Mouse (Mus musculus) thymus, adult 18-20 months (tissue): Measurements from ENCODE around the gene Ergic1.

ENCODE experiments used
- DNase-seq, 2 experiments: peaks; one replicate each; pipeline ENCODE4 v3.0.0; 2022; ENCODE audit warnings: mixed read lengths in 2 of 2

Ergic1 gene

GRCm38 (mm10) chr17:26576833-26577232 lies 15.5 kb downstream of the Ergic1 start:
- no peak for DNase-seq

GRCm38 (mm10) chr17:26577309-26577708 lies 16.0 kb downstream of the Ergic1 start:
- DNase-seq, result no peak

DNA sequence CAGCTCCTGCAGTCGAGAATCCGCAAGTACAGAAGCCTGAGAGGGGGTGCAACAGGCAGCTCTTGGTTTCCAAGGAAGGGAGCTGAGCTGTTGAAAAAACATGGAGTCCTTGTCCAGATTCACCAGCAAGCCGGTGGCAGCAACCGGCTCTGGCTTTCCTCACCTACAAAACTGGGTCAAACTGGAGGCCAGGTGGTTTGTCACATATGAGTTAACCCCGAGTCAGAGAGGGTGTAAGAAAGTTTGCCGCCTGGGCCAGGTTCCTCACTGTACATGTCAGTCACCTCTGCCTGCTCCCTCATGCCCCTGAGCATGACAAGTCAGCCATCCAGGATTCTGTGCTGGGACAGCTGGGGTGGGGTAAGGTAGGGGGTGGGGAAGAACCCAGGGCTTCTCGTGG lies 16.9 kb downstream of the Ergic1 start:
- no peak for DNase-seq

- DNase-seq, result no peak
Observed at GRCm38 (mm10) chr17:26578771-26579170, 17.5 kb downstream of the Ergic1 start.

DNA sequence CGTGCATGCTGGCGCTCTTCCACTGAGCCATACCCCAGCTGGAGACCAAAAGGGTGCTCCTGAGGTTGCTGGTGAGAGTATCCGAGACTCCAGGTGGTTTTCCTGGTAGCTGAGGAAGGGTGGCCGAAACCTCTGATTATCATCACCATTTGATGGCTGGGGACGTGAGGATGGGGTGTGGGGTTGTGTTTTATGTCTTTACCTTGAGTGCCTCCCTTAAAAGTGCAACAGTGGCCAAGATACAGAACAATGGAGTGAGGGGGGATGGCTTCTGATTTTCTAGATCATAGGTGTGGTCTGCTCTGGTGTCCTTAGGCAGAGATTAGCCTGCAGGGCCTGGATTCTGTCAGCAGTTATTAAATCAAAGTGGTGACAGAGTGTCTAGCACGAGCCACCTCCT lies 18.1 kb downstream of the Ergic1 start:
- no peak for DNase-seq

GRCm38 (mm10) chr17:26580873-26581401 lies 19.6 kb downstream of the Ergic1 start:
- no peak for DNase-seq

- no peak for DNase-seq
Observed at GRCm38 (mm10) chr17:26582297-26582696, 21.0 kb downstream of the Ergic1 start.

- DNase-seq, result no peak
Observed at GRCm38 (mm10) chr17:26583056-26583455, 21.8 kb downstream of the Ergic1 start.

DNA sequence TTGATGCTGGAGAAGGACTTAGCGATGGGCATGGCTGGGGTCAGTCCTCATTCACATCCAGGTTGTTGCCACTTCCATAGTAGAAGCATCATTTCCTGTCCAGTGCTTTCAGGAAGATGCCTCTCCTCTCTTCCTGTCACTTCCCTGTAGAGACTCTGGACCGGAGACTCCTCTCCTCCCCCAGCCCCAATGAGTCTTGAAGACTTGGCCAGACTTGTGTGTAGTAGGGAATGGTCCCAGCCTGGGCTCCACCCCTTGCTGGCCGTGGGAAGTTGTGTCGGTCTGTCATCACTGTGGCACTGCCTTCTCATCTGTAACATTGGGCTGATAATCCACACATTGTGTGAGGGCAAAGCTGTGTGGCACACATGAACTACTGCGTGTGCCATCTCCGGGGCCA lies 22.3 kb downstream of the Ergic1 start:
- DNase-seq, result no peak

- no peak for DNase-seq
Observed at GRCm38 (mm10) chr17:26584063-26584462, 22.8 kb downstream of the Ergic1 start.

DNA sequence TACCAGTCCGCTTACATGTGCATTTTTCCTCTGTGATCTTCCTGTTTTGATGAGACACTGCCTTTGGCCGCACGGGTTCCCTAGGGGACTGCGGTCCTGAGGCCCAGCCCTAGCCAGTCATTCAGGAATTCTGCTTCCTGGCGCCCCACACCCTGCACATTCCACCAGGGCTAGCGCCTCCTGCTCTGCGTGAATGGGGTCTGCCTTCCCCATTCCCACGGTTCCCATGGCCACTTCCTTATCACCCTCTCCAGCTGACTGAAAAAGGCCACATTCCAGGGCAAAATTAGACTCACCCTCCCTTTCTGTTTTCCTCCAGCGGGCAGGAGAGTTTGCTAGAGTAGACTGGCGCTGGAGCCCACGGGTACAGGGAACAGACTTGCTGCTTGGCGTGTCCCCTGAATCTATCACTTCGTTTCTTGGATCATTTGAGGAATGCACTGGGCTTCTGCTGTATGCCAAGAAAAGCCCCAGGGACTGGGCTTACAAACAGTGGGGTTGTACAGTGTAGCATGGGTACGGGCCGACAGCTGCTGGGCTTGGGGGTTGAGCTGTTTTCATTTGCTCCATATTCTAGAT lies 23.4 kb downstream of the Ergic1 start:
- DNase-seq, result no peak

DNA sequence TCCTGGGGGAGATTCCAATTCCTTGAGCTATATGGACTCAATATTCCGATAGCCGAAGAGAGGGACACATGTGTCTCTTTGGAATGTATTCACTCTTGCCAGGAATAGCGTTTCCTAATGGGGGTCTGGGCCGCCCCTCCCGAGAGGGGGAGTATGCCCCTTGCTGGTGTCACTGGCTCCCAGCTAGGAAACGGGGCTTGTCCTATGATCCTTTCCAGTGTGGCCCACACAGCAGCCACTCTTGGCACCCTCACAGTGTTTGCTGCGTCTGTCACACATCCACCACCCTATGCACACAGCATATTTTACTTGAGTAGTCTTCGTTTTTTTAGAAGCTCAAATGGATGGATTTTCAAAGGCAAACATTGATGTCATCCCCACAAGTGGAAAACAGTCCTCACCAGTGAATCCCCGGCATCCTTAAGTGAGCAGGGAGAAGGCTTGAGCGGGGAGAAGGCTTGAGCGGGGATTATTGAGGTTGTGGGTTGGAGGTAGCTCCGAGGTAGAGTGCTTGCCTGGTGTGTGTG lies 26.7 kb downstream of the Ergic1 start:
- no peak for DNase-seq

- no peak for DNase-seq
Observed at GRCm38 (mm10) chr17:26592510-26592909, 31.2 kb downstream of the Ergic1 start.

DNA sequence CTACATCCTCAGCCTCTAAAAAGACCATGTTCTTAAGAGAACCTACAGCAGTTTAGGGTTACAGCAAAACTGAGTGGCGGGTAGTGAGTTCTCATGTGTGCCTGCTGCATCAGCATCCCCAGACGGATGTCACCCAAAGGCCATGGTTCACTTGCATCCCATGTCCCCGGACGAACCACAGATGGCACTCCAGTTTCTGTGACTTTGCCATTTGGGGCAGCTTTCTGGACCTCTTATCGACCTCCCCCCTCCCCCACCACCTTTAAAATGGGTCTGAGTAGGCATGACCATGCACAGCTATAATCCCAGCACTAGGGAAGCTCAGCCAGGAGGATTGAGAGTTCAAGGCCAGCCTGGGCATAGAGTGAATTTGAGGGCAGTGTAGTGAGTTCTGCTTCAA lies 31.9 kb downstream of the Ergic1 start:
- no peak for DNase-seq

GRCm38 (mm10) chr17:26594171-26594570 lies 32.9 kb downstream of the Ergic1 start:
- no peak for DNase-seq

- no peak for DNase-seq
Observed at GRCm38 (mm10) chr17:26594958-26595357, 33.7 kb downstream of the Ergic1 start.

DNA sequence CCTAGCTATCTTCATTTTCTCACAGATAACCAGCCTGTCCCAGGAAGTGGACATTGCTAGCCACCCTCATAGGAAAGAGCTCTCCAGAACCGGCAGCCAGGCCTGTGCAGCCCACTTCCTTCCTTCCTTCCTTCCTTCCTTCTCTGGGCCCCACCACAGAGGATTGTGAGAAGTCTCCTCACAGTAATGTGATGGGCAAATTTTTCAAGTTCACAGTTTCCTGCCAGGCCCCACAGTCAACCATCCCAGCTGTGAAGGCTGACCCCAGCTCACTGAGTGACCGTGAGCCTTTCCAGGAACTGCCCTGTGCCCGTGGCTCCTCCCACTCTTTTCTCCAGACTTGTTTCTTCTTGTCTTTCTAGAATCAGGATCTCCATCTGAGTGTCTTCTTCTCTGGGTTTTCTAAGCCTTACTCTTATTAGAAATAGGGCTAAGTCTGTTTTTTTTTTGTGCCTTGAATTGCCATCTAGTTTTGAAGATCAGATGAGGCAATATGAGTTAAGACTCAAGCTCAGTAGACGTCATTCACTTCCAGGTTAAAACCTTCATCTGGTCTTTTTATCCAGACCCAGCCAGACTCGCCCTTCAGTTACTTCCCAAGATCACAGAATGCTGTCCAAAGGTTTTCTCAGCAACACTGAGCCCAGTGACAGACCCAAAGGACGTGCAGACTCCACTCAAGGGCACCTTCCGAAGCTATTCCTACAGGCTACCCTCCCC lies 34.3 kb downstream of the Ergic1 start:
- no peak for DNase-seq

DNA sequence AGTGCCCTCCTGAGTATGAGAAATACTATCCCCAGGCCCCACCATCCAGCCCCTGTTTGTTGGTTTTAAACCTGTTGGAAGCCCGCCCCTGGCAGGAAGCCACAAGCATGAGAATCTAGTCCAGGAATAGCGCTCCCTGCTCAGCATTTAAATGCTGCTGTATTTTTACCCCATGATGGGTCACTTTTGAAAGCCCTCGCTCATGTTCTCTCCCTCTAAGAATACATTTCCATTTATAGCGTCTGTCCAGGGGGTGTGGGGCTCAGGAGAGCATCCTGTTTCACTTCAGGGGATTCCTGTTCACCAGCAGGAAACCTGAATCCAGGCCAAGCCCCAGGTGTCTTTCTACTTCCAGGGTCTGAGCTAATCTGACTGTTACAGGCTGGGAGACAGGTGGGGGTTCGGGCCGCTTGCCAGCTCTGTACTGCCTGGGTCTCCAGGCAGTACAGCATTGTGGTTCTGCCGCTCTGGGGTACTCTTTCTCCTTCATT lies 34.9 kb downstream of the Ergic1 start:
- no peak for DNase-seq

DNA sequence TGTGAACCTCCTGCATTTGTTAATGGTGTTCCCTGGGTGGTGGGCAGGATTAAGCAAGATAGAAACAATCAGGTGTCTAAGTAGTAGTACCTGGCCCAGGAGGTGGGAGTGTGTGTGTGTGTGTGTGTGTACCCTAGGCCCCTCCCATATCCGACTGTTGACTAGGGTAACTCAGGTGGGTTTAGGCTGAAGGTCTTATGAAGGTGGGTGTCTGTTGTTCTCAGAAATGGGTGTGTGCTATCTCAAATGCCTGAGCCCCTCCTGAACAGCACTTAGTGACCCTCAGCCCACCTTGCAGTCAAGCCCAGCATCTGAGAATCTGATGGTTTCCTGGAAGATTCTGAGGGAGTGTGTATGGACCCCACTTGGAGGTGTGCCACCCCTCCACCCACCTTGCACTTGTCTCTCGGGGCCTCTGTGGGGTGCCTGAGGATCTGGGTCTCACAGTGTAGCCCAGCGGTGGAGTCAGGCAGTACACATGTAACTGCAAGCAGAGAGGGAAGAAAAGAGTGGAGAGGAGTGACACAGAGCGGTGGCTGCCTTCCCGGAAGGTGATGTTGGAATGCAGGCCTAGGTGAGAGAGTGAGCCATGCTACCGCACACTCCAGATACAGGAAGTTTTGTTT lies 35.7 kb downstream of the Ergic1 start:
- DNase-seq, result no peak

DNA sequence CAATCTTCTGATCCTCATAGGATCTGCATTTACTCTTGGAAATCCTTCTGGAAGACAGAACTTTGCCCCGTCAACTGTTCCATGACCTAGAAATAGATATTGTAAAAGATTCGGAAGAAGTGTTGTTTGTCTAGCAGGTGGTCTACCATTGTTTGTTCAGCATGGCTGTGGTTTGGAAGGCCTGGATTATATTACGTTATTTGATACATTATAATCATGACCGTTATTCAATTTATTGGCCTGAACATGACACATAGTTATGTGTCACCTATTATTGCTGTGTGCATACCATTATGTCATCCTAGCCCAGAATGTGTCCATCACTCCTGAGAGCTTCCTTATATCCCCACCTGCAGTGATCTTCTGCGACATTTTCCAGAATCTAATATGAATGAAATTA lies 37.6 kb downstream of the Ergic1 start:
- no peak for DNase-seq

GRCm38 (mm10) chr17:26600913-26601447 lies 39.7 kb downstream of the Ergic1 start:
- DNase-seq, result no peak

DNA sequence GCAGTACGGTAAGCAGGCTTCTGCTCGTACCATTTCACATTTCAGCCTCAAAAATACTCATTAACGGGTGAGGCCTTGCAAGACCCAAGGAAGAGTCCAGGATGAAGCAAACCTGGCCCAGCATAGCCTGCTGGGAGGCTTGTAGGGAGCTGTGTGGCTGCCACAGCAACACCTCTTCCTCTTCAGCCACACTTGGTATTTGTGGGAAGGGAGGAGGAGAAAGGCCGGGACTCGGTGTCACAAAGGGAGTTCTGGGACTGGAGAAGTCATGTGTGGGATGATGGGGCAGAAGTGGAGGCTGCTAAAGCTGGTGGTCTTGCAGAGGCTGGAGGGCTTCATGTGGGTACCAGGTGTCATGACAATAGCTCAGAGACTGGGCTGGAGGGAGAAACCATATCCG lies 40.2 kb downstream of the Ergic1 start:
- DNase-seq, result no peak

- no peak for DNase-seq
Observed at GRCm38 (mm10) chr17:26601926-26602325, 40.6 kb downstream of the Ergic1 start.
